Mouse (Mus musculus): ENCODE data around the gene Med29.

The Med29 gene

GRCm38 (mm10) chr7:28376011-28376771, 16.3 kb downstream of the Med29 start:
- DNase-seq (ENCODE audit: low read depth), result peak; percentile 93

- peak; percentile 97 for DNase-seq (ENCODE audit: low read depth)
These were observed 17.2 kb downstream of the Med29 start for GRCm38 (mm10) chr7:28375176-28375921.

- DNase-seq (ENCODE audit: low read depth), result peak; percentile 72
These were observed 17.9 kb downstream of the Med29 start for GRCm38 (mm10) chr7:28374647-28375046.

- peak; percentile 75 for DNase-seq (ENCODE audit: low read depth)
These were observed 18.5 kb downstream of the Med29 start for GRCm38 (mm10) chr7:28373891-28374495.

DNA sequence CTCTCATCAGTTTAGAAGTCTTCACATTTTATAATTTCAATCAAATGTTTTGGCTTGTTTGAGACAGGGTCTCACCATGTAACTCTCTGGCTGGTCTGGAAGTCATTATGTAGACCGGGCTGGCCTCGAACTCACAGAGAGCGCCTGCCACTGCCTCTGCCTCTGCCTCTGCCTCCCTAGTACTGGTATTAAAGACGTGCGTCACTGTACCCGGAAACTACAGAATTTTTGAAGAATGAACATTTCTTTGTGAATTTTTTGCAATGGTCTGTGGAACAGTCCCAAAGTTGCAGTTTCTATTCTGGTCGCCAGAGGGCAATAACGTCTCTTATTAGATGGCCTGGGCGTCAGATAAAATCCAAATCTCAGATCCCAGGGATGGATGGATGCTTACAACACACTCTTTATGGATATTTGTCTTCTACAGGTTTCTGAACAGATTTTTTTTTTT, 19.4 kb downstream of the Med29 start:
- peak; percentile 98 for DNase-seq (ENCODE audit: low read depth)

- DNase-seq (ENCODE audit: low read depth), result peak; percentile 99
These were observed 20.0 kb downstream of the Med29 start, which contains the start of gene Plekhg2 for GRCm38 (mm10) chr7:28372251-28373108. Gene Plekhg2 (minus strand): TSS chr7:28372599.

- DNase-seq (ENCODE audit: low read depth), result peak; percentile 67
These were observed 21.0 kb downstream of the Med29 start for GRCm38 (mm10) chr7:28371514-28371989.

- DNase-seq (ENCODE audit: low read depth), result no peak
These were observed 21.5 kb downstream of the Med29 start for GRCm38 (mm10) chr7:28370977-28371513.

DNA sequence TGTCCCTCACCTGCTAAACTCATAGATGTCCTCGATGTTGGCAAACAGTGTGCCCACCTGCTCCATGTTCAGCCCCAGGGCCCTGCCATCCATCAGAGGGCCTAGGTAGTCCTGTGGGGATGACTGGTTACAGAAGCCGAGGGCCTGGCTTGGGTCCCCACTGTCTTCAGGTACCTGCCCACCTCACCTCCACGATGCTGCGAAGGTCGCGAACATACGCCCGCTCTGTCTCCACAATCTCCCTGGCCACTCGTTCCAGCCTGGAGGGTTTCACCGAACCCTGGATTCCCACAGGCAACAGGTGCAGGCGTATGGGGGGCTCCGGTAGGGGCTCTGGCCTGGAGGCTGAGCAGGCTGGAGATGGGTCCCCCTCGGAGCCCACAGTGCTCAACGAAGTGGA, 22.5 kb downstream of the Med29 start:
- DNase-seq (ENCODE audit: low read depth), result no peak

DNA sequence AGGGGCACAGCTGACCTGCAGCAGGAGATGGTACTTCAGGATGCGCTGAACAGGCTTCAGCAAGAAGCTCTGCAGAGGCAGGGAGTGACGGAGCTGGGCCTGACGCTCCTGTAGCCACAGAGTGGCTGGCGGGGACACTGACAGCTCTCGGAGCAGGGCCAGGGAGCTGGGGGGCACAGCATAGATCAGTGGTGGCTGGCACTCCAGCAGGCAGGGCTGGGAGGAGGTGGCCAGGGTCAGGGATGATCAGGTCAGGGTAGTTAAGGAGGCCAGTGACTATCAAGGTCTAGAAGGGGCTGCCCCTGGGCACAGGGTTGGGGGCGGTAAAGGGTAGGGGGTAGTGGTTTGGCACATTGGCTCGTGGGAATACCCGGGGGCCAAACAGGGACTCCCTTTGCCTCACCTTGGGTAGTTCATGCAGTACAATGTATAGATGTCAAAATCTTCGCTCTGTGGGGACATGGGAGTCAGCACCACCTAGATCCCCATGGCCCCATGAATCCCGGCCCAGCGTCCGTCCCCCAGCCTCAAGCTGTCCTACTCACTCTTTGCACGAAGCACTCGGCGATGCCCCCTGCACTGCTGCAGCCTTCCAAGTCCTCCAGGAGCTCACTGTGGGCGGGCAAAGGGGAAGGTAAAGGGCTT, 24.1 kb downstream of the Med29 start:
- DNase-seq (ENCODE audit: low read depth), result no peak

DNA sequence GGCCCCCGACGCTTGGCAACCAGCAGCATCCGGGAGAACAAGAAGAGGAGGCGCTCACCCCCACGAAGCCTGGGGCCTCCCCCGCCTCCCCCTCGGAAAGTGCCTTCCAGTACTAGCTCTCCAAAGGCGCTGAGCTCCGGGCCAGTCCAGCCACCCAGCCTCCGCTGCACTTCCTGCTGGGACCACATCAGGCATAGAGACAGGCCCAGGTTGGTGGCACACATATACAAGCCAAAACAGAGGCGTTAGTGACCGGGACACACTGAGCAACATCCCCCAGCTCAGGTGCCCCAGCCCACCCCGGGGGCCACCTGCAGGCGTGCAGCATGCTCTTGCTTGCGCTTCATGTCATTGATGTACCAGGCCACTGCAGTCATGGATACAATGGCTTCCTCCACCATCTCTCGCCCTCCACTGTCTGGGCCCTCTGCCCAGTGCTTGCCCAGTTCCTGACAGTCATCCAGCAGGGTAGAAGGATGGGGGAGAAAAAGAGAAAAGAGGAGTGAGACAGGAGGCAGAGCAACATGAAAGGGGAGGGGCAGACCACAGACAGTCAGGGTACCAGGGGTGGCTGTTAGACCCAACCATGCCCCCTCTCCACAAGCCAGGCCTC, 24.7 kb downstream of the Med29 start:
- no peak for DNase-seq (ENCODE audit: low read depth)

- no peak for DNase-seq (ENCODE audit: low read depth)
These were observed 30.0 kb downstream of the Med29 start for GRCm38 (mm10) chr7:28362441-28363060.

GRCm38 (mm10) chr7:28361647-28362341, 30.7 kb downstream of the Med29 start:
- DNase-seq (ENCODE audit: low read depth), result no peak

DNA sequence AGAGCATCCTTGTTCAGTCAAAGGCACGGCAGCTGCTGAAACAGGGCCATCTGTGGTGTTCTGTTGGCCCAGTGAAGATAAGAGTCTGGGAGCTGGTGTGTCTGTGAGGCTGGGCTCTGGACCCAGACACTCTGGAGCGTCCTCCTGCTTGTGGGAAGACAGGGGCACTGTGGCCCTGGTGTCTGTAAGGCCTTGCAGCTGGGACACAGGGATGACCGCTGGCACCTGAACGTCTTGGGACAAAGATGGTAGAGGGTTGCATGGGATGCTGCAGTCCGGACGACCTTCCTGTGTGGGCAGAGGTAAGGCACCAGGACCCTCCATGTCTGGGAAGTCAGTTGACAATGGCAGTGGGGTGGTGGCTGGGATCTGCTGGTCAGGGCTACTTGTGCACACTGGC, 32.2 kb downstream of the Med29 start:
- no peak for DNase-seq (ENCODE audit: low read depth)

DNA sequence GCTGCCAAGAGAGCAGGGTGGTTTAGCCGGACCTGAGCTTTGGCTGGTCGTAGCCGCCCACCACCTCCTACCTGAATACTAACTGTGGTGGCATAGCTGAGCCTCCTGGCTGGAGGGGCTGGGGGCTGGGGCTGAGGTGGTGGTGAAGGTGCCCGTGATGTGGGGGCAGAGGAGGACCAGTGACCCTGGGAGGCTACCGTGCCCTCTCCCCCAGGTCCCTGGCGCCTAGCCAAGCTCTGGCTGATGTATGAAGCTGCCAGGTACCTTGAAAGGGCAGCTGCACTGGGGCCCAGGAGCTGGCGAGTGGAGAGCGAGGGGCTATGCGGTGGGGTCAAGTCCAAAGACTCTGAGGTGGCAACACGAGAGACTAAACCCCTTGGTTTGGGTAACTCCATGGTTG, 32.7 kb downstream of the Med29 start:
- DNase-seq (ENCODE audit: low read depth), result no peak

DNA sequence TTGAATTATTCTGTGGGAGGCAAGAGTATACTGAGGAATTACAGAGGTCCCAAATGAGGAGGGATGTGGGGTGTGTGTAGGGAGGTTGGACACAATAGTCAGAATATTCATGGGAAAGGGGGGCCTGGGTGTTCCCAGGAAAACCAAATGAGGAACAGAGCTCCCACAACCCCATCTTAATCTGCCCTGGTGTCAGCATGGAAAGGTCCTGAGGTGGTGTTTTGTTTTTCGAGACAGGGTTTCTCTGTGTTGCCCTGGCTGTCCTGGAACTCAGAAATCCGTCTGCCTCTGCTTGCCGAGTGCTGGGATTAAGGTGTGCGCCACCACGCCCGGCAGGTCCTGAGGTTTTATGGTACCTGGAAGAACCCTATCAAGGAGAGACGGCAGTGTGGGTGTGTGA, 34.1 kb downstream of the Med29 start:
- DNase-seq (ENCODE audit: low read depth), result no peak

- DNase-seq (ENCODE audit: low read depth), result no peak
These were observed 34.5 kb downstream of the Med29 start for GRCm38 (mm10) chr7:28357984-28358383.

DNA sequence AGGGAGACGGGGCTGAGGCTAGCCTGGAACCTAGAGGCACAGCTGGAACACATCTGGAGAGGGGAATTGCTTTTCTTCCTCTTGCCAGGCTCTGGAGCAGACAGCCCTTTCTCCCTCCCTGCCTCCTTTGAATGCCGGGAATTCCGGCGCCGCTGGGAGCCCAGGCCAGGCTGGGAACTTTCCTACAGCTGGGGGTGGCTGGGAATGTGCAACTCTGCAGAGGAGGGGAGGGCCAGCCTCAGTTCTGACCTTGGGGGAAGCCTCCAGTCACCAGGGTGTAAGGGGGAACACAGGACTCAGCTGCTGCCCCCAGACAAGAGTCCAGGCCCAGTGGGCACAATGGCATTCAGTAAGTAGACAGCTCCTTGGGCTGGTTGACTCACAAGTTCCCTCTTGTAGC, 35.5 kb downstream of the Med29 start:
- DNase-seq (ENCODE audit: low read depth), result no peak

- peak; percentile 53 for DNase-seq (ENCODE audit: low read depth)
These were observed 37.3 kb downstream of the Med29 start for GRCm38 (mm10) chr7:28355221-28355620.
